Mouse (Mus musculus) left cerebral cortex, postnatal 4 days (tissue): ENCODE results near the gene Mbtd1. TPM values are rescaled to one million over a fixed set of nuclear protein-coding genes. Genes with fewer than 3 reads are reported as not detected.
A peak's percentile ranks its signal among the peaks of the same experiment; 100 is the strongest.
"Not testable (repeated sequence)": the region's sequence is repeated elsewhere in the genome, so short reads cannot be mapped to it uniquely, and the experiment has no call there.

Experiments used
- DNase-seq: peaks from one replicate; pipeline ENCODE4 v3.0.0-alpha.2; 2022
- intact Hi-C: fragments of 180-260 bp; cut with DNase I; formaldehyde crosslinking; loops from one replicate; pipeline ENCODE4 v1.15.1; 2025
- total RNA-seq, 2 experiments: library from RNA; stranded (reverse); gene quantifications; 2 replicates each; pipeline ENCODE4 v1.2.3; 2021

The Mbtd1 gene
- 10 to 100 TPM; 45.4 to 55.8 TPM for total RNA-seq

DNA sequence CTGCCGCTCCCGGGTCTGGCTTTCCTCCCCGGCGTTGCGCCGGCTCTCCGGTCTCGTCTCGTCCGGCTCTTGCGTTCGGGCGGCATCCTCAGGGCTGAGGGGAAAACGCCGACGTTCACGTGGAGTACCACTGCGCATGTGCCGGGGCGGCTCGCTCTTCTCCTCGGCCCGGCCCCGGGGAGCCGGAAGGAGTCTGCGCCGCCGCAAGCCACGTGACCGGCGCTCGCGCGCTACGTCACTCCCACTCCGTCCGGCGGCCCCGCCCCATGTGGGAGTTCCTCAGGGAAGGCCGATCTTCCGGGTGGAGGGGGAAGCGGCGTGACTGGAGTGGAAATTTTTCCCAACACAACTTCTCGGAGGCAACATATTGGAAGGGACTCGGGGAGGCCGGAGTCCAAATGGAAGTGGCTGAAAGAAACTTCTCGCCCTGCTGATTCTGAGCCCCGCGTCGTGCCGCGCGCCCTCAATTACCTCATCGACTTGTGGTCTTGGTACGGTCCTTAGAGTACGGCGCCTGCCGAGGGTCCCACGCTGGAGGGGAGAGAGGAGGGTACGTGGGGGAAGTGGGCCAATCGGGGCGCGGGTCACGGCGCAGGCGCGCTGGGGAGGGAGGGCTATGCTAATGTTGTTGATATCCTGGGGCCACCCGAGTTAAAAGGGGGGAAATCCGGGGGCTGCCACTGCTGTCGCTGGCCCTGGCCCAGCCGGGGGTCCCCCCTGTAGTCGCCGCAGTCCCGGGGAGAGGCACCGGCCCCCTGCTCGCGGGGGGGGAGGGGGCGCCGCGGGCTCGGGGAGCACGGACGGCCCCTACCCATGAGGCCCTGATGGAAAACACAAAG is at the start of gene Mbtd1, which contains the start of gene Utp18:
TSS of gene Mbtd1 (plus strand) at position 281 of the 839 bp plus-strand sequence.
TSS of gene Utp18 (minus strand) at position 195 of the 839 bp plus-strand sequence.
- intact Hi-C loops = no loop called here
- DNase-seq = peak; percentile 99

DNA sequence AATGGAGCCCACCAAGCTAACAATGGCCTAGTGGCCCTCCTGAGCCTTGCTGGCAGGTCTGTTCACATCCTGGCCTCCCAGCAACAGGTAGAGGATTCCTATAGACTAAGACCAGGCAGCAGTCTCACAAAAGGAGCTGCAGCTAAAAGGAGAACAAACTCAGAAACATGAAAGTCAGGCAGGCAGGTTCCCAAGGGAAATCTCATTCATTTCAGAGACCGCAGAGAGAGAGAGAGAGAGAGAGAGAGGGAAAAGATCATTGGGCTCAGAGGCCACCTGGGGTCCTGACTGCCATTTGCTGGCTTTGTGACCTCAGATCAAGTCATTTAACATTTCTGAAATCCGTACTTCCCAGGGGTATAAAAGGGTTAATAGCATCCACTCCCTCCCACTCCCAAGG is 38.3 kb upstream of the Mbtd1 start:
- intact Hi-C loops = no loop called here
- no peak for DNase-seq

DNA sequence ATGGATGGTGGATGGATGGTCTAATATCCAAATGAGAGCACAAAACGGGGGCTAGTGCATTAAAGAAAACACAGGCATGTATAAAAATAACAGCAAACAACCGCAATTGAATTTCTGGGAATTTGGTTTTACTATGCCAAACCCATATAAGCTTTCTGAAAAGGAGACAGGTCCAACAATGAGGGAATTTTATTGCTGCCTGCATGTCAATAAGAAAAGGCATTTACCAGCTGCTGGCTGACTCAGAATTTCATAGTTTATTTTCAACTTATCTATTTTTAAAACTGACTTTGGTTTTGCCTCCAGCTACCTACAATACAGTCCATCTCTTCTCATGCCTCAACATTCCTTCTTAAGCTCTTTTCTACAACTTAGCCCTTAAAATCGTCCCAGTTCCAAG is 33.1 kb upstream of the Mbtd1 start:
- intact Hi-C loops = no loop called here
- no peak for DNase-seq

DNA sequence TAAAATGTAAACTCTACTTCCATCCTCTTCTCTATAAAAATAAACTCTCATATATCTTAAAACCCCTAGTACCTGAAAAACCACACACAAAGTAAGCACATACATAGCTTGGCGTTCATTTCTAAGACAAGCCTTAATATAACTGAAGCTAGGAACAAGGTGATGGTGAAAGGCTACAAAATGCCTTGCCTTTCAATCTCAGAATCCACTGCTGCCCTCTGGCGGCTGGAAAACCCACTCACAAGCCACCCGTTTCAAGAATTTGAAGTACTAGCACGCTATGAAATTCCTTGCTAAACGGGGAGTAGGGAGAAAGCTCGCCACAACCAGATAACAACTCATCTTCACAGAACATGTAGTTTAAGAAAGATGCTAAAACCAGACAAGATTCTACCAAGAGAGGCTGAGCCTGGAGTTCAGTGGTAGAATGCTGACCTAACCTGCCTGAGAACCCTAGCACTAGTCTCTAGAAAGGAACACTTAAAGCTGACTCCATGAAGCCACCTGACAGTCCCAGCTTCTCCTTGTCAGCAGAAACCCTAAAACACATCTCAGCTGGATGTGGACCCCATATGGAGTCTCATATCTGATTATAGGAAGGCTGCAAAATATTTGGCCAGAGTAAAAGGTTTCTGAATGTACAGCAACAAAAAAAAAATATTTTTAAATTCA is 29.2 kb upstream of the Mbtd1 start:
- intact Hi-C loops = no loop called here
- DNase-seq = peak; percentile 86

DNA sequence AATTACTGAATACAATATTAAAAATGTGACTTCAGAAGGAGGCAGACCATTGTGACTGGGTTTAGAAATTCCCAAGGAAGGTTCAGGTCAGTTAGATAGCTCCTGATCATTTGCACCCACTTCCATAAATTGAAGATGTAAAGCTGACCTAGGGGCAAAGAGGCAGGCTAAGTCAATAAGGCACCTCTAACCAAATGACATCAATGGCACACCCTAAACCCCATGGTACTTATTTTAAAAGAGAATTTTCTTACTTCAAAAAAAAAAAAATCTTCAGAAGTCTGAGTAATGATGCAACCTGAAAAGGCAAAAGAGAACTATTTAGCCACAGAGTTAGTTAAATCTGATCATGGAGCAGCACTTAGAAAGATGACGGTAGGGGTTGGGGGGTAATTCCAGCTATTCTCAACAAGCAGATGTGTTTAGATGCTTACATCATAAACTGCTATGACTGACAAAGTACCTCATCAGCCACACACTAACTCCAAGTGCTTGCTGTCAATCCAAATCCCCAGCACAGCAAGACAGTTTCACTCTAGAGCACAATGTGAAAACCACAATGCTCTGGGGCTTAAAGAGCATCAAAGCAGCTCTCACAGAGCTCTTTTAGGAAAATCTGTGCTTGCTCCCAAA is 25.0 kb upstream of the Mbtd1 start:
- intact Hi-C loops = no loop called here

DNA sequence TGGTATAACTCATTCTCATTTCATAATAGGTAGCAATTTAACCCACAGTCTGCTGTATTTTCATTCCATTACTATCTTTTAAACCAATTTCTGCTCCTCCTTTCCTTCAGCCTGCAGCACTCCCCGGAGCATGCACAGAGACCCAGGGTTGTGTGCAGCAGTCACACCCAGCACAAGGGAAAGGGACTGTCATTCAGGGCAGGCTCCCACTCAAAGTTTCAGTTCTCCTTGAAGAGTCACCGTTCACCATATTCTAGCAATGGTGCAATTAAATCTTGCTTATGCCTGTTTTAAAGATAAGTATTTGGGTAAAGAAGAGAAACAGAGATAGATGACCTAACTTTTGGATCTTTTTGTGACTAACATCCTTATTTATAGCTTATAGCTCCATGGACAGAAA is 24.5 kb upstream of the Mbtd1 start:
- no peak for DNase-seq
- intact Hi-C loops = no loop called here

More for the DNA sequence above, 25.0 kb upstream of the Mbtd1 start:
- no peak for DNase-seq

DNA sequence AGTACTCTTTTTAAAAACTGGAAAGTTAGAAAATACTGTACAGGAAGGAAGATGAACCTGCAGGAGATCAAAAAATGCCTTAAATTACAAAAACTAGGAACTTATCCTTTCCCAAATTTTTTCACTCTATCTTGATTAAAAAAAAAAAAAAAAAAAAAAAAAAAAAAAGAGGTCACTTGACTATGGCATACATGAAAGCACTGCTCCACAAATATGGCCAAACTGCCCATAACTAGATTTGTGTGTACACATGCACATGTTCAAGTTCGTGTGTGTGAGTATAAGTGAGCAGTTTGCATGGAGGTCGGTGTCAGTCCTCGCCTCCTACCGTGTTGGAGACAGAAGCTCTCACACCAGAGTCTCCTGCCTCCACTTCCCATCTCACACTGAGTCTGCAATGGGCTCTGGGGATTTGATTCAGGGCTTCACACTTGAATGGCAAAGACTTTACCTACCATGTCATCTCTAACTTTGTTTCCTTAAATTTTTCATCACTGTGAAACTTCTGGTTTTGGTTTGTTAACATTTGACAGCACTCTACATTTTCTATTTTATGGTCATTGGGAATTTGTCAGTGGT is 23.5 kb upstream of the Mbtd1 start:
- DNase-seq = no peak
- intact Hi-C loops = no loop called here

DNA sequence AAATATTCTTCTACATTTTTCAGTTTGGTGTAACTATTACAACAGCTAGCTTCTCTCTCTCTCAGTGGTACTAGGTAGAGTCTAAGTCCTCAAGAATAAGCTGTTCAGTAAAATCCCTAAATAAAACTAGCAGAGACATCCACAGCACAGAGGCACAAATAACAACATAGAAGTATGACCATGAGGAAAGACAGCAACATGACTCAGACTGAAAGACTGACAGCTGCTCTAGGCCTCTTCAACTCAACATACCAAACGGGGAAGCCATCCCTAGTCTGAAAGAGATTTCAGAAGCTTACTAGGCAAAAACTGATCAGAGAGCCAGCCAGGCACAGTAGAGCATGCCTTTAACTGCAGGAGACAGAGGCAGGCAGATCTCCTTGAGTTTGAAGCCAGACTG is 23.0 kb upstream of the Mbtd1 start:
- intact Hi-C loops = no loop called here
- no peak for DNase-seq

DNA sequence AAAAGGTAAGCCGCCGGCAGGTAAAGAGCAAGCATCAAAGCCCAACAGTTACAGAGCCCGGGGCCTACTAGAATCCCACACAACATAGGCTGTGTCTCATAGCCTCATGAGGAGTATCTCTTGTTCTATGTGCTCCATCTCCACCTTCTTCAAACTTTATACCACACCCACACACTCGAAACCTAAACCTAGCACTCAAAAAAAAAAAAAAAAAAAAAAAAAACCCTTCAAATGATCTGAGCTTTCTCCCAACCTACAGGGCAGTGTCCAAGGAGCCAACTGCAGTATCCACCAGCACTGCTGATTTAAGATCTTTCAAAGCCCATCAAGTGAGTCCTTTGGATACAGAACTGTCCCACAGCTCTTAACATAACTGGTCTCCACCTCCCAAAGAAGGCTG is 1.6 kb upstream of the Mbtd1 start:
- no peak for DNase-seq
- intact Hi-C loops = no loop called here

DNA sequence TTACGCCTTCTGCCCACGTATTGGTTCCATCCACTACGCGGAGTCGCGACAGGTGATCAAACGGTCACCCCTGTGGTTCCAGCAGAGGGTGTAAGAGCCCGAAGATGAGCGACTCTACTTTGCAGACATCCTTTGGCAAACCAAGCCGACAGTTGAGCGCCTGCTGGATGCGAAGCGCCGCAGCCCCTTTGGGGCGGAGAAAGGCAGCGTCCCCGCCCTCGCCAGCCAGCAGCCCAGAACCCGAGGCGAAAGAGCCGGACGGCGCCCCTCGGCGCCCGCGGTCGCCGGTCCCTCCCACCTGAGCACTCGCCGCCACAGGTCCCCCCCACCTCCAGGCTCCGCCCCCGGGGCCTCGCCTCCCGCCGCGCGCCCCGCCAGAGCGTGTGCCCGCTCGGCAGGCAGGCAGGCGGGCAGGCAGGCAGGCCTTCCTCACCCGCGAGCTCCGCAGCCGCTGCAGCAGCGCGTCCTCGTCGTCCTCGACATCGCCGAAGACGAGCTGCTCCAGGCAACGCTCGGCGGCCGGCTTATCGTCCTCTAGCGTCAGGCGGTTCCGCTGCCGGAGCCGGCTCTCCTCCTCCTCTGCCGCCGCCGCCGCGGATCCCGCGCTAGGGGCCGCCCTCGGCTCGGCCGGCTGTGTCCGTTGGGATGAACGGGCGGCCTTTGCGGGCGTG is 616 bp upstream of the Mbtd1 start:
- DNase-seq = peak; percentile 62
- intact Hi-C loops = no loop called here

DNA sequence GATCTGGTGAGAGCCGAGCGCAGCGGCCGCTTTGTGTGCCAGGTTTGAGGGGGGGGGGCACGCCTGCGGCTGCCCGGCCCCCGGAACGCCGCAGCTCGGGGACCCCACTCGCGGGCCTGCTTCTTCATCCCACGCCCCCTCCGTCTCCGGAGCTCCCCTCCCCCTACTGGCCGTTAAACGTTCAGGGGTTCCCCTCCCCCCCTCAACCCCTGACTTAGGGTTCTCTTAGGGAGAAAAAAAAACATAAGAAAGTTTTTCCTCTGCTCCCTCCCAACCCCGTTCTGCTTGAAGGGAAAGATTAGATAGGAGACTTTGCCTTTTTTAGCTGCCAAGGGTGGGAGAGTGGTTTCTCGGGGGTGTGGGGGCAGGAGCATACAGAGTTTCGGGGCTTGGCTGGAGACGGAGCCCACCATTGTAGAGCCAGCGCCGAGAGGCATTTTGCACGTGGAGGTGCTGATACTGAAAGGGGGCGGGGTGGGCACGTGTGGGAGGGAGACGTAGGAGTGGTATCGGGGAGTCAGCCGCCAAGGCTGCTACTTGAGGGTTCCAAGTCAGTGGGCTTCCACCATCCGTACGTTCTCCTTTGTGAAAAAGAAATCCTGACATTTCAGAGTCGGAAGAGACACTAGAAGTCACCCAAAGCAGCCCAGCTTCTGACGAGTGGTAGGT is 893 bp downstream of the Mbtd1 start:
- intact Hi-C loops = no loop called here
- DNase-seq = peak; percentile 54

DNA sequence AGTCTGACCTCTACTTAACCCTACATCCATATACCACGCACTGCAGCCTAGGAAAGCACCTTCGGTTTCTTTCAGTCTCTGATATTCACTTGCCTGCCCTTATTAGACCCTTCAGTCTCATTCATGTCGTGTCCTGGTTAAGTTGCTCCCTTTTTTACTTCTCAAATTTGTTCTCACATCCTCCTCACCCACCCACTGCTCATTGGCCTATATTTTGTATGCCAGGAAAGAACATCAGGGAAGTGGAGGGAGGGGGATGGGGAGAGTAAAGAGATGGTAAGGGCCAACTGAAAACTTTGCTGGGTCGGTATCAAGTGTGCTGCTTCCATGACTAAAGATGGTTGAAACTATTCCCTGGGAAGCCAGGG is 1.4 kb downstream of the Mbtd1 start:
- no peak for DNase-seq
- intact Hi-C loops = no loop called here

DNA sequence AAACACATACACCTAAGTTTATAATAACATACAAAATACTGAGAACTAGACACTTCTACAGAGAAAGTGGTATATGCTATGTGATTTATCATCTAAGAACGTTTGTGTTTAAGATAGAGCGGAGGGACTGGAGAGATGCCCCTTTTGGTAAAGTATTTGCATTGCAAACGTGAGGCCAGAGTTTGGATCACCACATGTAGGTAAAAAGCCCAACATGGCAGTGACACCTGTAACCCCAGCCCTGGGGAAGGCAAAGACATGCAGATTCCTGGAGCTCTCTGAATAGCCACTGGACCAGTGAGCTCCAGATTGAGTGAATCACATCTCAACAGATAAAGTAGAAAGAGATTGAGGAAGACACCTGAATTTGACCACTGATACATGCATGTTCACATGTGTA is 12.1 kb downstream of the Mbtd1 start:
- intact Hi-C loops = no loop called here
- DNase-seq = no peak

DNA sequence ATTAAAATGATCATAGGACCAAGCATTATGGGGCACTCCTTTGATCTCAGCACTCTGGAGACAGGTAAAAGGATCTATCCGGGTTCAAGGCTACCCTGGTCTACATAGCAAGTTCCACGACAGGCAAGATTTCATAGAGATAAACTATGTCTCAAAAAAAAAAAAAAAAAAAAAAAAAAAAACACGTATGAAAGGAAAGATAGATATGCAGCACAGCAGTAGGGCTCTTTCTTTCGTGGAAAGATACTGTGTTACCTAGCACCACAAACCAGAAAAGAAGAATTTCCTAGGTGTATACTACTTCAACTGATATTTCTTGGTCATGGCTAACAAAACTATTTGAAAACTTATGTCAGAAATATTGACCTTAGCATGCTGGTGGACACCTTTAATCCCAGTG is 21.2 kb downstream of the Mbtd1 start:
- intact Hi-C loops = no loop called here

DNA sequence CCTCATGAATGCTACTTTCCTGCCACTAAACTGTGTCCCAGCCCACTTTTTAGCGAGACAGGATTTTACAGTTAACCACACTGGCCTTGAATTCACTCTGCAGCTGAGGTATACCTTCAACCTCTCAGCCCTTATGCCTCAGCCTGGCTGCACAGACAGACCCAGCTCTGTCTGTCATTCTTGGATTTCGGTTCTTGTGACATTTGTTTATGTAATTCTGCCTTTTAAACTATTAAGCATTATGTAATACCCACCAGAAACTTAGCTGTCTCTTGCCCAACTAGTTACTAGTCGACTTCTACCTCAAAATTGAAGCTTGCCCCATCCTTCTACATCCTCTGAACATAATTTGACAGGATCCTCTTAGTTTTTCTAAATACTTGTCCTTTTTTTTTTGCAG is 22.2 kb downstream of the Mbtd1 start:
- intact Hi-C loops = no loop called here
- DNase-seq = no peak

More for the DNA sequence above, 21.2 kb downstream of the Mbtd1 start:
- DNase-seq = no peak

DNA sequence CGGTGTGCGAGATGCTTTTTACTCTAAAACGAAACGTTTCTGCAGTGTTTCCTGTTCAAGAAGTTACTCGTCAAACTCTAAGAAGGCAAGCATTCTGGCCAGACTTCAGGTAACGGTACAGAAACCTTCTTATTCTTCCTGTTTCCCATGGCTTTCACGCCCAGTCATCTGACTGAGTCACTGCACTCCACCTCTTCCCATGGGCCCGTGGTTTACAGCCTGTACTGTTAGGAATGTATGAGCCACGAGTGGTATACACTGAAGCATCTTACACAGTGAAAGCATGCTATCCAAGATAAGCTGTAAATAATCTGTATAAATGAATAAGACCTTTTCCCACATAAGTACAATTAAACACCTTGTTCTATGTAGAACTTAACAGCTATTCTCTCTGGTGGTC is 23.2 kb downstream of the Mbtd1 start:
- intact Hi-C loops = no loop called here
- no peak for DNase-seq

DNA sequence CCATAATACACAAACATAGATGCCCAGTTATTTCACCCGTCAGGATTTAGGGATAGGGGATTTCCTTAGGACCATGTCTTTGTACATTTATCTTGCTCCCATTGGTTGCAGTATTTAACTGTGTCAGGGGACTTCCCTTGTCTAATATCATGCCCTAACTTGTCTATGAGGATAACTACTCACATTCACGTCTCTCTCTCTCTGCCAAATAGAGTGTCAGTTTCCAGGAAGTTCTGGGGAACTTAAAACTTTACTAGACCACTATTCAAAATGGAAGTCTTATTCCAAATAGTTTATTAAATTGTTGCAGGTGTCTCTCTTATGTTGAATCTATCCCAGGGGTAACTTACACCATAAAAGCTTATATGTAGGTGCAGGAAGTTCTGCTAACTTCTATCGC is 26.0 kb downstream of the Mbtd1 start:
- intact Hi-C loops = no loop called here
- no peak for DNase-seq

DNA sequence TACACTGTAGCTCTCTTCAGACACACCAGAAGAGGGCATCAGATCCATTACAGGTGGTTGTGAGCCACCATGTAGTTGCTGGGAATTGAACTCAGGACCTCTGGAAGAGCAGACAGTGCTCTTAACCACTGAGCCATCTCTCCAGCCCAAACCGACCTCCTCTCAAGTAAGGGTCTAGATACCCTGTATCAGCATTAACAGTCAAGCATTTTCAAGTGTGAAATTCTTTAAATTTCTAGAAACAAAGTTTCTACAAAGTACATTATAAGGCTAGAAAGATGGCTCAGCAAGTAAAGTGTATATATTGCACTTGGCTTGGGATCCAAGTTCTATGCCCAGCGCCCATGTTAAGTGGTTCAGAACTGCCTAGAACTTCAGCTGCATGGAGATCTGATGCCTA is 29.4 kb downstream of the Mbtd1 start:
- intact Hi-C loops, DNase-seq: not testable (repeated sequence)

DNA sequence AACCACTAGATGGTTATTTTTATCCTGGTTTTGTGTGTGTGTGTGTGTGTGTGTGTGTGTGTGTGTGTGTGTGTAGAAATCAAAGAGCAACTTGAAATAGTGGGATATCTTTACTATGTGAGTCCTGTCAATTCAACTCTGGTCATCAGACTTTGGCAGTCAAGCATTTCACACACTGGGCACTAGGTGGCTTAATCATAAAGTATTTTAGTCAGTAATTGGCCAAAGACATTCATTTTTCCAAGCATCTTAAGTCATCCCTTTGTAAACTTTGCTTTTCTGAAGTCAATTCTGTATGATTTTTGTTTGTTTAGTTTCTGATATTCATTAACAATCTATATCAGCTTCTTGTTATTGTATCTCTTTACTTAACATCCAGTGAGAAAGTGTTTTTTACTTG is 43.5 kb downstream of the Mbtd1 start:
- no peak for DNase-seq
- intact Hi-C loops = no loop called here

DNA sequence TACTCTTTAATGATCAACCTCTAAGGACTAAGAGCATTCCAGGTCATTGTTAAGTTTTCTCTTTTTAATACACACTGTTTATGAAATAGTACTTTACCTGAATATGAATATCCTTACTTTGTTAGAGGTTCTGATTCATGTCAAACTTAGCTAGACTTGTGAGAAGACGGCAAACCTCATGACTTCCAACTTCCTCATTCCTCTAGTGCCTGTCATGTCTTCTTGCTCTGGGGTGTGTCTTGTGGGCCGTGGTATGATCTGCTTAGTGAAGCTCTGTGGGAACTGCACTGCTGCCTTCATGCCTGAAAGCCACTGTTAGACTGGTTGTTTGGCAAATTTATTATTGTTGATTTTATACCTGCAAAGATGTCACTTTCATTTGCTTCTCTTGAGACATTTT is 55.3 kb downstream of the Mbtd1 start:
- DNase-seq = no peak
- intact Hi-C loops = no loop called here
